22 mouse cellular contexts compared by ENCODE assay signal in genomic region chr3:27825985-27826384, GRCm38 (mm10).
A peak's percentile ranks its signal among the peaks of the same experiment; 100 is the strongest.
DNase-seq lines count a peak whose midpoint lies in the region; ATAC-seq and TF ChIP-seq lines count a peak whose summit lies in the region.
"Had no signal": no experiment of that assay in that cellular context is flagged by ENCODE, and none has a peak within 500 bp of the region (broad histone marks: within the 10 kb centered on the region; RNA-seq: fewer than 3 reads in every experiment).

No protein-coding gene starts in this region.

- WGBS in heart, embryonic 10.5 days, result 80% methylated on average over 4 of the region's 4 CpGs
- WGBS in liver, postnatal 0 days (ENCODE audit: insufficient replicate concordance), result 72% methylated on average over 4 of the region's 4 CpGs
- 82% methylated on average over 4 of the region's 4 CpGs for WGBS in liver, embryonic 11.5 days
- 89% methylated on average over 4 of the region's 4 CpGs for WGBS in midbrain, embryonic 10.5 days

- H3K27ac ChIP-seq in heart, embryonic 10.5 days, result no peak overlapping the region
- no peak overlapping the region for H3K27ac ChIP-seq in liver, postnatal 0 days (ENCODE audit: low read depth)
- H3K27ac ChIP-seq in liver, embryonic 11.5 days (ENCODE audit: low read depth, low read length), result no peak overlapping the region
- no peak overlapping the region for H3K27ac ChIP-seq in midbrain, embryonic 10.5 days (replicated peaks)
- H3K27ac ChIP-seq: embryonic facial prominence, embryonic 13.5 days; embryonic facial prominence, embryonic 15.5 days; forebrain, embryonic 10.5 days; forebrain, embryonic 12.5 days had no signal

- no peak overlapping the region for H3K4me2 ChIP-seq in liver, postnatal 0 days (ENCODE audit: low read depth, low read length)
- H3K4me2 ChIP-seq in liver, embryonic 11.5 days, result no peak overlapping the region
- H3K4me2 ChIP-seq: embryonic facial prominence, embryonic 13.5 days; embryonic facial prominence, embryonic 15.5 days; forebrain, embryonic 12.5 days had no signal

- H3K36me3 ChIP-seq in heart, embryonic 10.5 days, result no peaks in the 10 kb centered on the region
- no peaks in the 10 kb centered on the region for H3K36me3 ChIP-seq in liver, postnatal 0 days (replicated peaks; ENCODE audit: insufficient read depth, low read length)
- no peaks in the 10 kb centered on the region for H3K36me3 ChIP-seq in liver, embryonic 11.5 days (ENCODE audit: control insufficient read depth, insufficient read depth, low read length)
- no peaks in the 10 kb centered on the region for H3K36me3 ChIP-seq in midbrain, embryonic 10.5 days
- H3K36me3 ChIP-seq: embryonic facial prominence, embryonic 13.5 days; embryonic facial prominence, embryonic 15.5 days; forebrain, embryonic 10.5 days; forebrain, embryonic 12.5 days had no signal

- H3K9ac ChIP-seq in liver, postnatal 0 days (replicated peaks), result no peak overlapping the region
- H3K9ac ChIP-seq in liver, embryonic 11.5 days (ENCODE audit: low read depth, low read length), result no peak overlapping the region
- H3K9ac ChIP-seq: embryonic facial prominence, embryonic 13.5 days; embryonic facial prominence, embryonic 15.5 days; forebrain, embryonic 12.5 days had no signal

- no peak for TF ChIP-seq CTCF in liver, postnatal 0 days (IDR thresholded peaks at IDR 0.05; ENCODE audit: low read depth)

- no peaks in the 10 kb centered on the region for H3K9me3 ChIP-seq in heart, embryonic 10.5 days
- H3K9me3 ChIP-seq in liver, postnatal 0 days (ENCODE audit: low read length), result no peaks in the 10 kb centered on the region
- H3K9me3 ChIP-seq in liver, embryonic 11.5 days (ENCODE audit: control insufficient read depth, low read length), result no peaks in the 10 kb centered on the region
- no peaks in the 10 kb centered on the region for H3K9me3 ChIP-seq in midbrain, embryonic 10.5 days (replicated peaks)
- H3K9me3 ChIP-seq: embryonic facial prominence, embryonic 13.5 days; embryonic facial prominence, embryonic 15.5 days; forebrain, embryonic 10.5 days; forebrain, embryonic 12.5 days had no signal

- H3K4me3 ChIP-seq in heart, embryonic 10.5 days, result no peak overlapping the region
- H3K4me3 ChIP-seq in liver, postnatal 0 days (ENCODE audit: low read depth, low read length), result no peak overlapping the region
- H3K4me3 ChIP-seq in liver, embryonic 11.5 days (ENCODE audit: low read depth, low read length), result no peak overlapping the region
- no peak overlapping the region for H3K4me3 ChIP-seq in midbrain, embryonic 10.5 days
- H3K4me3 ChIP-seq: embryonic facial prominence, embryonic 13.5 days; embryonic facial prominence, embryonic 15.5 days; erythroblast, embryonic 14.5 days; forebrain, embryonic 10.5 days; forebrain, embryonic 12.5 days had no signal

- TF ChIP-seq EP300 in liver, postnatal 0 days (IDR thresholded peaks at IDR 0.05; ENCODE audit: low read depth), result no peak

- H3K4me1 ChIP-seq in heart, embryonic 10.5 days, result peaks cover 4% of the 10 kb centered on the region; the same call in 1 of the 2 replicates
- no peaks in the 10 kb centered on the region for H3K4me1 ChIP-seq in liver, postnatal 0 days (ENCODE audit: insufficient read depth)
- H3K4me1 ChIP-seq in liver, embryonic 11.5 days (replicated peaks; ENCODE audit: control insufficient read depth, insufficient read depth, low read length), result no peaks in the 10 kb centered on the region
- no peaks in the 10 kb centered on the region for H3K4me1 ChIP-seq in midbrain, embryonic 10.5 days
- H3K4me1 ChIP-seq: forebrain, embryonic 10.5 days; forebrain, embryonic 12.5 days had no signal

- DNase-seq in heart, embryonic 10.5 days (ENCODE audit: low spot score), result peak; percentile 17
- DNase-seq in heart, postnatal 10 days, result no peak
- DNase-seq in liver, postnatal 0 days, result no peak
- no peak for DNase-seq in liver, embryonic 11.5 days (ENCODE audit: low spot score)
- DNase-seq in midbrain, embryonic 10.5 days (ENCODE audit: low spot score), result no peak
- DNase-seq: adrenal gland, adult 2 months; adrenal gland, postnatal 10 days; adrenal gland, postnatal 25 days; cerebellum, adult 11 months; cerebellum, adult 18-20 months; cerebellum, adult 8-10 months; cerebellum, adult 9-11 months; cerebellum, postnatal 14 days; cerebellum, postnatal 36 days; embryo, embryonic 11 days had no signal

- intact Hi-C loops in heart, postnatal 10 days (cut with DNase I), result no loop called here

- ATAC-seq in liver, postnatal 0 days, result peak; percentile 47; the same call in 1 of the 2 replicates
- no peak for ATAC-seq in liver, embryonic 11.5 days (replicated peaks; ENCODE audit: low FRiP score)
- ATAC-seq: forebrain, embryonic 14.5 days; forebrain, embryonic 16.5 days had no signal

- no peaks in the 10 kb centered on the region for H3K27me3 ChIP-seq in heart, embryonic 10.5 days (ENCODE audit: insufficient read depth, poor library complexity, severe bottlenecking)
- H3K27me3 ChIP-seq in liver, postnatal 0 days (ENCODE audit: insufficient read depth, low read length), result no peaks in the 10 kb centered on the region
- no peaks in the 10 kb centered on the region for H3K27me3 ChIP-seq in liver, embryonic 11.5 days (replicated peaks; ENCODE audit: control insufficient read depth, insufficient read depth, low read length)
- no peaks in the 10 kb centered on the region for H3K27me3 ChIP-seq in midbrain, embryonic 10.5 days (ENCODE audit: low read depth, poor library complexity, severe bottlenecking)
- H3K27me3 ChIP-seq: embryonic facial prominence, embryonic 13.5 days; embryonic facial prominence, embryonic 15.5 days; forebrain, embryonic 12.5 days had no signal
